10 mouse cellular contexts compared by ENCODE assay signal in genomic region chr3:83769036-83769410, GRCm38 (mm10). TPM values are rescaled to one million over a fixed set of nuclear protein-coding genes. Genes with fewer than 3 reads are reported as not detected.
DNase-seq lines count a peak whose midpoint lies in the region; ATAC-seq and TF ChIP-seq lines count a peak whose summit lies in the region.
"Had no signal": no experiment of that assay in that cellular context is flagged by ENCODE, and none has a peak within 500 bp of the region (broad histone marks: within the 10 kb centered on the region; RNA-seq: fewer than 3 reads in every experiment).

No protein-coding gene starts in this region.

- ATAC-seq in midbrain, embryonic 11.5 days (ENCODE audit: low FRiP score), result no peak
- no peak for ATAC-seq in granulocyte monocyte progenitor cell, adult 5-6 weeks (replicated peaks; ENCODE audit: poor library complexity, severe bottlenecking)

- H3K36me3 ChIP-seq in heart, adult 2 months (ENCODE audit: control insufficient read depth, insufficient read depth, low read length), result no peaks in the 10 kb centered on the region
- peaks cover 7% of the 10 kb centered on the region; the same call in 1 of the 2 replicates for H3K36me3 ChIP-seq in midbrain, embryonic 11.5 days (ENCODE audit: control insufficient read depth, insufficient read depth, low read length)

- WGBS in heart, adult 2 months, result 32% methylated on average over 10 of the region's 10 CpGs
- WGBS in midbrain, embryonic 11.5 days, result 3% methylated on average over 10 of the region's 10 CpGs

- TF ChIP-seq CTCF in heart, adult 2 months (IDR thresholded peaks at IDR 0.05), result peak; percentile 34

- no peak overlapping the region for H3K27ac ChIP-seq in heart, adult 2 months
- H3K27ac ChIP-seq in midbrain, embryonic 11.5 days (ENCODE audit: low read depth, low read length), result peak overlapping the region; percentile 32

- intact Hi-C loops in heart, adult 2 months (cut with DNase I), result loop anchor here (10.0 kb wide), 2 partner anchors 294 to 354 kb away; no protein-coding TSS in a partner anchor

- no peak overlapping the region for H3K9ac ChIP-seq in heart, adult 2 months (ENCODE audit: low read depth, low read length)
- H3K9ac ChIP-seq in midbrain, embryonic 11.5 days (ENCODE audit: low read length), result peak overlapping the region; percentile 88

- no peaks in the 10 kb centered on the region for H3K79me2 ChIP-seq in heart, adult 2 months (replicated peaks; ENCODE audit: control insufficient read depth, insufficient read depth, low read length)

- no peaks in the 10 kb centered on the region for H3K9me3 ChIP-seq in midbrain, embryonic 11.5 days (ENCODE audit: control insufficient read depth, low read length)

- no peak for TF ChIP-seq EP300 in heart, adult 2 months (IDR thresholded peaks at IDR 0.05; ENCODE audit: insufficient read depth, low read depth, low read length)

- TF ChIP-seq POLR2A in heart, adult 2 months (IDR thresholded peaks at IDR 0.05; ENCODE audit: insufficient read depth, low read depth, low read length), result no peak

- DNase-seq in heart, adult 2 months, result no peak
- no peak for DNase-seq in heart, adult 11 months
- DNase-seq in brain, adult 2 months (ENCODE audit: low read depth, low spot score), result peak; percentile 26
- DNase-seq in heart, postnatal 4 days, result peak; percentile 20
- DNase-seq in midbrain, embryonic 11.5 days (ENCODE audit: low spot score, missing footprints), result peak; percentile 93
- no peak for DNase-seq in frontal cortex, postnatal 25 days (ENCODE audit: low spot score in 2 of 2)
- no peak for DNase-seq in right cerebral cortex, adult 18-20 months
- DNase-seq: adrenal gland, postnatal 10 days had no signal

- H3K4me3 ChIP-seq in heart, adult 2 months, result no peak overlapping the region
- H3K4me3 ChIP-seq in midbrain, embryonic 11.5 days (ENCODE audit: low read depth, low read length), result peak overlapping the region; percentile 53
- H3K4me3 ChIP-seq: myocyte had no signal

- 0 out of 2 replicates have a peak, but pooled peaks cover 1% of the 10 kb centered on the region for H3K4me1 ChIP-seq in heart, adult 2 months (ENCODE audit: control insufficient read depth, insufficient read depth, low read length)
- H3K4me1 ChIP-seq in midbrain, embryonic 11.5 days (ENCODE audit: control insufficient read depth, insufficient read depth, low read length), result peaks cover 24% of the 10 kb centered on the region

- H3K27me3 ChIP-seq in heart, adult 2 months (ENCODE audit: control insufficient read depth, insufficient read depth, low read length), result peaks cover 13% of the 10 kb centered on the region
- H3K27me3 ChIP-seq in midbrain, embryonic 11.5 days (ENCODE audit: control insufficient read depth, insufficient read depth, low read length), result no peaks in the 10 kb centered on the region; the same call in 1 of the 2 replicates

- H3K4me2 ChIP-seq in midbrain, embryonic 11.5 days, result peak overlapping the region; percentile 89

RNA-seq across cellular contexts. Expression of gene Sfrp2, which starts 2.9 kb away (rescaled TPM):
- total RNA-seq in heart, adult 2 months (2021), result 1 to 10 TPM; 3.2 to 4.9 TPM
- 13.4 and 20.2 TPM in 2 replicates for polyA plus RNA-seq in heart, adult 2 months (2012; rRNA removed)
- 10 to 100 TPM; 56.2 to 63.9 TPM for total RNA-seq in heart, postnatal 4 days (2021)
- 88.4 and 96.4 TPM in 2 replicates for polyA plus RNA-seq in midbrain, embryonic 11.5 days (2014; fragmentation: Nextera tagmentation; extraction: Ambion mirVana)
- total RNA-seq in granulocyte monocyte progenitor cell, adult 5-6 weeks (2014; fragmentation: Nextera tagmentation), result not detected in 2 replicates
- not detected in 2 replicates for total RNA-seq in granulocyte monocyte progenitor cell, adult 5-6 weeks (2017)

Comparison
In these comparisons a context has a peak if more than half of its experiments do, and no peak if none do; other contexts are left out.
1. DNase-seq: peak in brain, adult 2 months (single experiment), heart, postnatal 4 days (single experiment) and midbrain, embryonic 11.5 days (single experiment); none in heart, adult 2 months (0 of 2), heart, adult 11 months (single experiment), frontal cortex, postnatal 25 days (0 of 2) and right cerebral cortex, adult 18-20 months (single experiment).
2. RNA of gene Sfrp2, which starts 2.9 kb away (total RNA-seq): 56.2 to 63.9 TPM in heart, postnatal 4 days; 3.2 to 4.9 TPM in heart, adult 2 months and not detected in granulocyte monocyte progenitor cell, adult 5-6 weeks; every median in the first group is over 4 times any median in the second.